Mouse (Mus musculus): Measurements from ENCODE around the gene Grik2.
"Not testable (repeated sequence)": the region's sequence is repeated elsewhere in the genome, so short reads cannot be mapped to it uniquely, and the experiment has no call there.

Grik2 gene

GRCm38 (mm10) chr10:49365262-49365661 lies 423.3 kb downstream of the Grik2 start:
- DNase-seq (ENCODE audit: low read depth), result no peak

GRCm38 (mm10) chr10:49322413-49322812 lies 466.2 kb downstream of the Grik2 start:
- DNase-seq (ENCODE audit: low read depth), result no peak

- DNase-seq (ENCODE audit: low read depth), result no peak
These were observed 468.7 kb downstream of the Grik2 start for GRCm38 (mm10) chr10:49319880-49320279.

GRCm38 (mm10) chr10:49256247-49256939 lies 532.2 kb downstream of the Grik2 start:
- DNase-seq (ENCODE audit: low read depth), result no peak

GRCm38 (mm10) chr10:49237356-49237755 lies 551.2 kb downstream of the Grik2 start:
- DNase-seq (ENCODE audit: low read depth), result not testable (repeated sequence)

GRCm38 (mm10) chr10:49236844-49237243 lies 551.7 kb downstream of the Grik2 start:
- DNase-seq (ENCODE audit: low read depth), result not testable (repeated sequence)

- no peak for DNase-seq (ENCODE audit: low read depth)
These were observed 568.5 kb downstream of the Grik2 start for GRCm38 (mm10) chr10:49220096-49220495.

GRCm38 (mm10) chr10:49219631-49220030 lies 568.9 kb downstream of the Grik2 start:
- DNase-seq (ENCODE audit: low read depth), result no peak

- no peak for DNase-seq (ENCODE audit: low read depth)
These were observed 596.7 kb downstream of the Grik2 start for GRCm38 (mm10) chr10:49191773-49192371.

- no peak for DNase-seq (ENCODE audit: low read depth)
These were observed 597.3 kb downstream of the Grik2 start for GRCm38 (mm10) chr10:49191291-49191690.

GRCm38 (mm10) chr10:49154134-49154533 lies 634.4 kb downstream of the Grik2 start:
- no peak for DNase-seq (ENCODE audit: low read depth)

GRCm38 (mm10) chr10:49151496-49151895 lies 637.1 kb downstream of the Grik2 start:
- not testable (repeated sequence) for DNase-seq (ENCODE audit: low read depth)

GRCm38 (mm10) chr10:49149714-49150113 lies 638.9 kb downstream of the Grik2 start:
- no peak for DNase-seq (ENCODE audit: low read depth)

- no peak for DNase-seq (ENCODE audit: low read depth)
These were observed 645.9 kb downstream of the Grik2 start for GRCm38 (mm10) chr10:49142658-49143057.

- DNase-seq (ENCODE audit: low read depth), result no peak
These were observed 651.8 kb downstream of the Grik2 start for GRCm38 (mm10) chr10:49136816-49137215.

GRCm38 (mm10) chr10:49131311-49131710 lies 657.3 kb downstream of the Grik2 start:
- no peak for DNase-seq (ENCODE audit: low read depth)

- no peak for DNase-seq (ENCODE audit: low read depth)
These were observed 738.2 kb downstream of the Grik2 start for GRCm38 (mm10) chr10:49050339-49050738.

GRCm38 (mm10) chr10:49049391-49049790 lies 739.2 kb downstream of the Grik2 start:
- DNase-seq (ENCODE audit: low read depth), result no peak
